Mouse (Mus musculus) kidney, postnatal 10 days (tissue): Measurements from ENCODE around the gene Gm10961.

Experiments used
- DNase-seq: peaks from one replicate; pipeline ENCODE4 v3.0.0; 2021; ENCODE audit warnings: mixed read lengths

Gm10961 gene

GRCm38 (mm10) chr3:107667426-107667825 lies 36.3 kb downstream of the Gm10961 start:
- no peak for DNase-seq

- no peak for DNase-seq
Observed at GRCm38 (mm10) chr3:107668786-107669185, 37.7 kb downstream of the Gm10961 start.

GRCm38 (mm10) chr3:107670500-107670899 lies 39.4 kb downstream of the Gm10961 start:
- DNase-seq: no peak

GRCm38 (mm10) chr3:107671509-107671908 lies 40.4 kb downstream of the Gm10961 start:
- DNase-seq: no peak

GRCm38 (mm10) chr3:107680790-107681576 lies 49.9 kb downstream of the Gm10961 start:
- DNase-seq: peak; percentile 50
